Mouse (Mus musculus) hindbrain, embryonic 13.5 days (tissue): ENCODE measurements at regions not wholly inside any gene's neighbourhood (a gene's known extent, or its start where the extent isn't known, plus 50 kb on each side); places are given as distances from the start of the nearest gene placed in this dataset.

Experiments
- ATAC-seq: fragments of 200-750 bp; cut with Nextera tagmentation; 2 replicates; pipeline ENCODE4 v1.8.0; 2017; ENCODE audit warnings: moderate TSS enrichment; ENCODE audit not compliant: low FRiP score
- H3K27ac ChIP-seq: fragments of 300-500 bp; sonication (generic); 2 replicates; pipeline ENCODE4 v1.5.1; 2015; ENCODE audit warnings: inconsistent platforms, mild to moderate bottlenecking, moderate library complexity
- H3K27me3 ChIP-seq: fragments of 300-500 bp; sonication (generic); 2 replicates; pipeline ENCODE4 v1.6.1; 2015; ENCODE audit warnings: mild to moderate bottlenecking, inconsistent platforms
- H3K36me3 ChIP-seq: fragments of 300-500 bp; sonication (generic); 2 replicates; pipeline ENCODE4 v1.6.1; 2015; ENCODE audit warnings: mild to moderate bottlenecking, inconsistent platforms
- H3K4me1 ChIP-seq: fragments of 300-500 bp; sonication (generic); replicated peaks from 2 replicates; pipeline ENCODE4 v1.6.1; 2015; ENCODE audit warnings: inconsistent platforms
- H3K4me2 ChIP-seq: fragments of 300-500 bp; sonication (generic); 2 replicates; pipeline ENCODE4 v1.6.1; 2015; ENCODE audit warnings: inconsistent platforms, mild to moderate bottlenecking, moderate library complexity
- H3K4me3 ChIP-seq: fragments of 300-500 bp; sonication (generic); 2 replicates; pipeline ENCODE4 v1.5.1; 2015; ENCODE audit warnings: mild to moderate bottlenecking, inconsistent platforms
- H3K9ac ChIP-seq: fragments of 300-500 bp; sonication (generic); 2 replicates; pipeline ENCODE4 v1.6.1; 2015; ENCODE audit warnings: mild to moderate bottlenecking, inconsistent platforms
- H3K9me3 ChIP-seq: fragments of 300-500 bp; sonication (generic); 2 replicates; pipeline ENCODE4 v1.6.1; 2016; ENCODE audit warnings: inconsistent platforms
- WGBS: fragments of 180-500 bp; shearing (Covaris S2); methylation state at CpG from one replicate; pipeline ENCODE4 v1.1.7; 2015; 5-methylcytosine and 5-hydroxymethylcytosine counted together

DNA sequence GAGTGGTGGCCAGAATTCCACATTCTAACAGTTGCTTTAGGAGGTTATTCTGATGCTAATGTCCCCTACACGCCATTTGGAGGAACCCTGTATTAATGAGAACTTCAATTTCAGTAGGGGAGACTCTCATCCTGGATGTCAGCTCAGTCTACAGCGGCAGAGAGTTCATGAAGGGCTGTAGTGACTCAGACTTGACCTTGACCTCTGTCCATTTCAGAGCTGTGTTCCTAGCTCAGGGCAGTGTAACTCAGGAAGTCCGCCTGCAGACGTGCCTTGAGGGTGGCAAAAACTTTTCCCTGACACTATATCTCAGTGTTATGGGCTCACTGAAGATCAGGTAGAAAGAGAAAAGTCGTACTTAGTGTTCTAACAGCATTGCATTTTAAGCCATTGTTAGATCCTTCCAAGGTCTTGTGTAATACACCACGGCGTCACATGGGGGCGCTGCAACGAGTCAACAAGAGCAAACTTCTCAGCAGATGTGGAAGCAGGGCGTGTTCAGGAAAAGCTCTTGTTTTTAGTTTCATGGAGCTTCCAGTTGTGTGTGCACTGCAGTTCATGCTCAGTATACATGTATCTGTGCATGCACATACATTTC is 297.5 kb downstream of the 1500009L16Rik start:
- WGBS = 41% methylated on average over 10 of the region's 10 CpGs

DNA sequence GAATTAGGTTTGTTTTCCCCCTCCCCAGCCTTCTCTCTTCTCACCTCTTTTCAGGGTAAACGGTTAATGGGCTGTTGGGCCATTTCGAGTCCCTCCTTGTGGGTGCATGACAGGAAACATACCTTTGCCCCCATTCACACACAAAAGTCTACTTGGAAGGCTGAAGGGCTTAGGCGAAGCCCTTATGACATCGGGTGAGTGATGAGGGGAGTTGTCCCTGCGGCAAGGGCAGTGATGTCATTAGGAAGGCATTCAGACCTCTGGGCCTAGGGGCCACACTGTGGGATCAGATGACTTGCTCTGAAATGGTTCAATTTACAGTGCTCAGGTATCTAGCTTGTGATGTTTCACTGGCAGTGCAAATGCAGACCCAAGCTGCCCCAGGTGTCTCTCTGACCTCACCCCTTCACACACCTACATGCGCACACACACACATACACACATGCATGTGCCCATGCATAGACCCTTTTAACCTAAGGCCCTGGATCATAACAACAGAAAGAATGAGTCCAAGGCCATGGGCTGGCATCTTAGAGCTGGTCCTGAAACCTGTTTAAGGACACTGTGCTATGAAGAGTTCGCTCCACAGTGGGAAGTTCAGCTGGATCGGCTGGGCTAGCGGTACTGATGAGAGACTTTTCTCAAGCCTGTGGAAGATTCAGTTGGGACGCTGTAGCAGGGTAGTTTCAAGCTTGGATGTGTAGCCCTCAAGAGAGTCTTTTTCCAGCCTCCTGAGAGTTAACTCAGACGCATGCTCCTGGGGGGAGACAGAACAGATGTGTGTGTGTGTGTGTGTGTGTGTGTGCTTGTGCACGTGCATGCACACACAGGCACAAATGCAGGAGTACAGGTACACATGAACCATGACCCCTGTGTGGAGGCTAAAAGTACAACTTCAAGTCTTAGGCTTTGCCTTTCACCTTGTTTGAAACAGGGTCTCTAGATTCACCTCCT is 298.8 kb downstream of the 1500009L16Rik start:
- Histone ChIP-seq H3K36me3 (no peaks in the 10 kb centered on the region), H3K9ac (no peak overlapping the region), H3K4me2 (no peak overlapping the region), H3K27me3 (no peaks in the 10 kb centered on the region), H3K4me3 (no peak overlapping the region), H3K4me1 (peaks cover 3% of the 10 kb centered on the region; the same call in 1 of the 2 replicates), H3K27ac (no peak overlapping the region), H3K9me3 (no peaks in the 10 kb centered on the region)
- 79% methylated on average over 12 of the region's 12 CpGs for WGBS
- no peak for ATAC-seq

More for the DNA sequence above, 297.5 kb downstream of the 1500009L16Rik start:
- Histone ChIP-seq H3K36me3 (no peaks in the 10 kb centered on the region), H3K4me3 (no peak overlapping the region), H3K27me3 (no peaks in the 10 kb centered on the region), H3K9me3 (no peaks in the 10 kb centered on the region), H3K4me2 (no peak overlapping the region), H3K4me1 (peaks cover 2% of the 10 kb centered on the region; the same call in 1 of the 2 replicates), H3K27ac (no peak overlapping the region), H3K9ac (no peak overlapping the region)
- ATAC-seq = no peak

DNA sequence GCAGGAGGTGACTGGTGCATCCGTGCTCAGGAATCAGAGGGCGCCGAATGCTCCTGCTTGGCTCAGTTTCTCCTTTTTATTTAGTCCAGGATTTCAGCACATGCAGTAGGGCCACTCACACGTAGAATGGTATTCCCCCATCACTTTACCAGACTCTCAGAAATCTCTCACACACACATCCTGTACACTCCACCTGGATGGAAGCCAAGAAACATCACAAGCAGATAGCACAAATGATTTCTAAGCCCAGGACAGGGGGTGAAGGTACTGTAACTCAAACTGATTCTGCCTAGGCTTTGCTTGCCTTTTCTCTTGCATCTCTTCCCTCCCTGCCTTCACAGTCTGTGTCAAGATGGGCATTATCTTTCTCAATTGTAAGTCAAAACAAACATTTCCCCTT is 301.6 kb downstream of the 1500009L16Rik start:
- no peaks in the 10 kb centered on the region for H3K36me3 ChIP-seq
- 84% methylated on average over 4 of the region's 4 CpGs for WGBS
- H3K4me2 ChIP-seq = no peak overlapping the region
- H3K27ac ChIP-seq = no peak overlapping the region
- 0 out of 2 replicates have a peak, but pooled peaks cover 7% of the 10 kb centered on the region for H3K9me3 ChIP-seq
- H3K27me3 ChIP-seq = no peaks in the 10 kb centered on the region
- no peak overlapping the region for H3K9ac ChIP-seq
- H3K4me1 ChIP-seq = peaks cover 3% of the 10 kb centered on the region; the same call in 1 of the 2 replicates
- no peak overlapping the region for H3K4me3 ChIP-seq
- ATAC-seq = no peak

DNA sequence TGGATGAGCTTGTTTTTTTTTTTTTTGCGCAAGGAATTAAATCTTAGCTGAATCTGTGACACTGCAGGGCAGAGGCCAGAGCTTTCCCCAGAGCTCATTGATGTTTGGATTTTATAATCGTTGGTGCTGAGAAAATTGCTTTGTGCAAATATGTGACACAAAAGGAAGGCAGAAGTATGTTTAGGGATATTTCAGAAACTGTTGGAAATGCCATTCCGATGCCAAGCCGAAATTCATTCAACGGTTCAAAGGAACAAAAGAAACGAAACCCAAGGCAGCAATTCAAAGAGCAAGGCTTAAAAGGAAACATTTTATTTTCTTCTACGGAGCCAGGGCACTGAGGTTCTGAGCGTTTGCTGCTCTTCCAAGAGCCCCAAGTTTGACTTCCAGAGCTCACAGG is 302.2 kb downstream of the 1500009L16Rik start:
- Histone ChIP-seq H3K9ac (no peak overlapping the region), H3K4me3 (no peak overlapping the region), H3K9me3 (0 out of 2 replicates have a peak, but pooled peaks cover 8% of the 10 kb centered on the region), H3K4me1 (peaks cover 3% of the 10 kb centered on the region; the same call in 1 of the 2 replicates), H3K27ac (no peak overlapping the region), H3K27me3 (no peaks in the 10 kb centered on the region), H3K4me2 (no peak overlapping the region), H3K36me3 (no peaks in the 10 kb centered on the region)
- no peak for ATAC-seq
- 59% methylated on average over 8 of the region's 8 CpGs for WGBS

DNA sequence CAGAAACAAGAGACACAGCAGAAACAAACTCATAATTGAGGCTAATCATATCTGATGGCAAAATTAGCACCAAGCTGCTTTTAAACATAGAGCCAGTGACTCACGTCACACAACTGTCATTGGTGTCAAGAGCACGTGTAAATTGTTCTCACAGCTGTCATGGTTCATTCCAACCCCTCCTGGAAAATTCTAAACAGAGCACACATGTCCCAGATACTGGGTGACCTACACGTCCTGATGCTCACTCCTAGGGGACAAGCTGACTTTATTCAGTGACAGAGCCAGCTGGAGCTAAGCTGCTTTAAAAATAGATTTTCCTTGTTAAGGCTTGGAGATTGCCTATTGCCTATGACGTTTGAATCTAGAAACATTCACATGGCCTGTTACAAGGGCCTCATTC is 304.1 kb downstream of the 1500009L16Rik start:
- H3K9me3 ChIP-seq = 0 out of 2 replicates have a peak, but pooled peaks cover 8% of the 10 kb centered on the region
- H3K9ac ChIP-seq = no peak overlapping the region
- no peak for ATAC-seq
- H3K4me3 ChIP-seq = no peak overlapping the region
- H3K36me3 ChIP-seq = no peaks in the 10 kb centered on the region
- H3K27me3 ChIP-seq = no peaks in the 10 kb centered on the region
- H3K4me1 ChIP-seq = peaks cover 3% of the 10 kb centered on the region; the same call in 1 of the 2 replicates
- 61% methylated on average over 4 of the region's 4 CpGs for WGBS
- H3K27ac ChIP-seq = no peak overlapping the region
- H3K4me2 ChIP-seq = no peak overlapping the region

DNA sequence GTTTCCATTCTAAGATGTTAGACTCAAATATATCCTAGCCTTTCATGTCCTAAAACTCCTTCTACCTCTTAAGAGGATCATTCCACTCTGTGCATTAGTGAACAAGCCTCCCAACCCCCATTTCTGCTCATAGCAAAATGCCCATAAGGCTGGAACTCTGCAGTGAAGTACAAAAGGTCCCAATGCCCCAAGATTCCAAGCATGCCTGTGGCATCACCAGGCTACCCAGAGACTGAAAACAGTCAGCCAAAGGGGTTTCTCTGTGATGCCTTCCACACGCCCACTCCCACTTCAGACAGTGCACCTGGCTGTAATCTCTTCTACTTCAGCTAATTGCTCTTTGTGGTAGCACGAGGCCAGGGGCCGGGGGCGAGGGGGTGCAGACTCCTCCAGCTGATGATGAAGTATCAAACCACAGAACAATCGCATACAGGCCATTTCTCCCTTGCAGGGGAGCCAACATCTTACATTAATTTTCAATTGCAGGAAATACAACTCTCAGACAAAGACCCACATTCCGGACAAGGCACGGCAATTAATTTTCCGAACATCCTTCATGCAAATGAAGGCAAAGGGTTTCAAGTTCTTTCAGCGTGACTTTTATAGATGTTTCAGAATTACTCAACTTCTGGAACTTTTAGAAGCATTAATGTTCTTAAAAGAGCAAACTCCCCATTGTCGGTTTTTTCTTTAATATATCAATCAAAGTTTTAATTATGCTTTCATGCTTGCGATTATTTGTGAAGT is 313.6 kb downstream of the 1500009L16Rik start:
- Histone ChIP-seq H3K4me3 (no peak overlapping the region), H3K27me3 (no peaks in the 10 kb centered on the region), H3K36me3 (no peaks in the 10 kb centered on the region), H3K27ac (no peak overlapping the region), H3K4me2 (no peak overlapping the region), H3K9me3 (no peaks in the 10 kb centered on the region), H3K4me1 (peaks cover 7% of the 10 kb centered on the region), H3K9ac (no peak overlapping the region)
- no peak for ATAC-seq
- 58% methylated on average over 11 of the region's 11 CpGs for WGBS

DNA sequence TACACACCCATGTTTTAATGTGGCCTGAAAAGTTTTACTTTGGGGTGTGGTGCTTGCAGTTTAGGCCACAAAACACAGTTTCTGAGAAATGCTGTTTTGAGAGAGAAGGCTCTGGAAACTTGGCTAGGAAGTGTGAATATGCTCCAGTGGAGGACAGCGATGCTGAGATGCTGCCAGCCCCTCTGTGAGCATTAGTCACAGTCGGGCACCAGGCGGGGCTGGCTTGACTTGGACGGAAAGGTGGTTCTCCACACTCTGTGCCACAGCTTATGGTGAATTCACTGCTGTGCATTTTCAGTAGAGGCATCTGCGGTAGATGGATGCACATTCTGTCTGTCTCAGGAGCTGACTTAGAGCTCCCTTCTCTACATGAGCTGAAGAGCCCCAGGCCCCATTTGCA is 326.0 kb downstream of the 1500009L16Rik start:
- Histone ChIP-seq H3K4me1 (no peaks in the 10 kb centered on the region), H3K4me3 (no peak overlapping the region), H3K36me3 (no peaks in the 10 kb centered on the region), H3K27me3 (no peaks in the 10 kb centered on the region), H3K9me3 (no peaks in the 10 kb centered on the region), H3K4me2 (no peak overlapping the region), H3K9ac (no peak overlapping the region), H3K27ac (no peak overlapping the region)
- 80% methylated on average over 5 of the region's 5 CpGs for WGBS
- no peak for ATAC-seq

DNA sequence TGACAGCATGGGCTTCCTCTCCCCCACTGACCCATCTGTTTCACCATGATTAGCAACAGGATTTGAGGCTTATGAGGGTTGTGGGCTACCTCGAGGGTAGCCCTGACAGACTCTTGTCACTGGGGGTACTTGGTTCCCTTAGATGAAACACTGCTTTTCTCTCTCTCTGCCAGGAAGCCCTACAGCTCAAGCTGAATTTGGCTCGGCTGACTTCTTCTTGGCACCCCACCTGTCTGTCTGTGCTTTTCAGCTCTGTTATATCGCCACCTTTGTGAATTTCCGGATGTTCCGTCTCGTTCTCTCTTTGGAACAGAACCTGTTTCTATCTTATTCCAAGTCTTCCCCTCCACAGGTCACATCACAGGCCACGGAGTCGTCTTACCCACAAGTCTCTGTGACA is 330.0 kb downstream of the 1500009L16Rik start:
- Histone ChIP-seq H3K9ac (no peak overlapping the region), H3K27ac (no peak overlapping the region), H3K4me3 (no peak overlapping the region), H3K4me1 (peaks cover 10% of the 10 kb centered on the region; the same call in 1 of the 2 replicates), H3K36me3 (no peaks in the 10 kb centered on the region), H3K27me3 (no peaks in the 10 kb centered on the region), H3K9me3 (no peaks in the 10 kb centered on the region), H3K4me2 (no peak overlapping the region)
- 95% methylated on average over 8 of the region's 8 CpGs for WGBS
- ATAC-seq = no peak

DNA sequence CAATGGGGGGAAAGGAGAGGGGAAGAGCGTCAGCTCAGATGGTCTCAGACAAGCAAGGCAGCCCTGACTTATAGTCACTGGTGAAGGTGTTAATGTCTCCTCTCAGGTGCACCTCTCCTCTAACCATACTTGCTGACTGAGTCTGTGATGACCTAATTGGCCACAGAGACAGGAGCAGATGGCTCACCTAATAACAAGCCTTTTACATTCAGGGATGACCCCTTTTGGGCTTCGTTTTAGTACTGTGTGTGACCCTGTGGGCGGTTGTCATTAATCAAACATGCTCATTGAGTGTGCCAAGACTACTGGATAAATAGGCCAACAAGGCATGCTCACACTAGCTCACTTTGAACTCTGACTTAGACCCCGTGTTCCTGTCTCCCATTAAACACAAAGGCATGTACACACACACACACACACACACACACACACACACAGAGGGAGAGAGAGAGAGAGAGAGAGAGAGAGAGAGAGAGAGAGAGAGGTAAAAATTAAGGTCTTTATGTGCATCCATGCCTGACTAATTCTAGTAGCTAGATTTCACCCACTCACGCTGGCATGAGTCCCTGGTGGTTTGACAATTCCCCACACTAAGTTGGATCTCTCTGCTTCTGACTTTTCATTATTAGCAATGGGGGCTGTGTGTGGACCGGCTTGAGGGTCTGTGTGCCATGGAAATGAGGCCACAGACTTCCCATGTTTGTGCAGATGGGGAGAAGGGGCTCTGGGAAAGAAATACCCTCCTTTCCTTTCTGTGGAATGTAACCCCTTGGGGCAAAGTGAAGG is 332.1 kb downstream of the 1500009L16Rik start:
- WGBS = 42% methylated on average over 6 of the region's 6 CpGs
- H3K36me3 ChIP-seq = no peaks in the 10 kb centered on the region
- H3K4me2 ChIP-seq = no peak overlapping the region
- ATAC-seq = no peak
- no peak overlapping the region for H3K9ac ChIP-seq
- H3K9me3 ChIP-seq = no peaks in the 10 kb centered on the region
- no peak overlapping the region for H3K27ac ChIP-seq
- no peaks in the 10 kb centered on the region for H3K27me3 ChIP-seq
- H3K4me3 ChIP-seq = no peak overlapping the region
- H3K4me1 ChIP-seq = peaks cover 16% of the 10 kb centered on the region

DNA sequence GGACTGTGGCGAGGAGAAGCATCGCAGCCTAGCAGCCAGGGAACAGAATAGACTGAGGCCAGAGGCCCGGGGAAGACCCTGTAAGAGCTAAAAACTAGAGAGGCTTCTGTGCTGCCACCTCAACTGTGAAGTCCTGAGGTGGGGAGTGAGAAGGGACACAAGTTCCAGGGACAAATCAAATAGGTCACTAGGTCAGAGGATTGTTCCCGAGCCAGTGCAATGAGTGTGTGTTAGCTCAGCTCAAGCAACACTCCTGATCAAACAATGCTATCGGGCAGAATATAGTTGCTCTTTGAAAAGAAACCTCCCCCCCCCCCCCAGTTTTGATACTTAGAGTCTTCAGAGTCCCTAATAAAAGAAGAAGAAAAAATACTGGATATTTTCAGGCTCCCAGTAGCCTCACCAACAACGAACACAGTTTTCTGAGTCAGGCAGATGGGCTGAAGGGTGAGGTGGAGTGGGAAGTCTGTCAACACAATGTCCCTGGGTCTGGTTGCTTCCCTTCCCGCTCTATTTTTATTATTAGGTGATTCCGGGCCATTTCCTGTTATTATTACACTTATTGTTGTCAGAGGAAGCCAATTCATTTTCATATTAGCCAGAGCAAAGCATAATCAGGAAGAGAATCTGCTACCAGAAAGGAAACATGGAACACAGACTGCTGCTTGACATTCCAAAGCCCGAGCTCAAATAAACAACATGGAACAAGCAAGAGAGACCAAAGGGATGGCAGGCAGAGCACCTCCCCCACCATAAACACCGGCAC is 332.9 kb downstream of the 1500009L16Rik start:
- no peak overlapping the region for H3K4me2 ChIP-seq
- no peak overlapping the region for H3K4me3 ChIP-seq
- no peaks in the 10 kb centered on the region for H3K36me3 ChIP-seq
- no peak for ATAC-seq
- 70% methylated on average over 10 of the region's 10 CpGs for WGBS
- H3K27ac ChIP-seq = no peak overlapping the region
- peaks cover 25% of the 10 kb centered on the region for H3K4me1 ChIP-seq
- no peaks in the 10 kb centered on the region for H3K9me3 ChIP-seq
- no peak overlapping the region for H3K9ac ChIP-seq
- no peaks in the 10 kb centered on the region for H3K27me3 ChIP-seq
